Mouse (Mus musculus) thymus, postnatal 14 days (tissue): ENCODE measurements around the gene Necap2.
A peak's percentile ranks its signal among the peaks of the same experiment; 100 is the strongest.

Experiments used
- DNase-seq: peaks from one replicate; pipeline ENCODE4 v3.0.0; 2021

Necap2 gene

DNA sequence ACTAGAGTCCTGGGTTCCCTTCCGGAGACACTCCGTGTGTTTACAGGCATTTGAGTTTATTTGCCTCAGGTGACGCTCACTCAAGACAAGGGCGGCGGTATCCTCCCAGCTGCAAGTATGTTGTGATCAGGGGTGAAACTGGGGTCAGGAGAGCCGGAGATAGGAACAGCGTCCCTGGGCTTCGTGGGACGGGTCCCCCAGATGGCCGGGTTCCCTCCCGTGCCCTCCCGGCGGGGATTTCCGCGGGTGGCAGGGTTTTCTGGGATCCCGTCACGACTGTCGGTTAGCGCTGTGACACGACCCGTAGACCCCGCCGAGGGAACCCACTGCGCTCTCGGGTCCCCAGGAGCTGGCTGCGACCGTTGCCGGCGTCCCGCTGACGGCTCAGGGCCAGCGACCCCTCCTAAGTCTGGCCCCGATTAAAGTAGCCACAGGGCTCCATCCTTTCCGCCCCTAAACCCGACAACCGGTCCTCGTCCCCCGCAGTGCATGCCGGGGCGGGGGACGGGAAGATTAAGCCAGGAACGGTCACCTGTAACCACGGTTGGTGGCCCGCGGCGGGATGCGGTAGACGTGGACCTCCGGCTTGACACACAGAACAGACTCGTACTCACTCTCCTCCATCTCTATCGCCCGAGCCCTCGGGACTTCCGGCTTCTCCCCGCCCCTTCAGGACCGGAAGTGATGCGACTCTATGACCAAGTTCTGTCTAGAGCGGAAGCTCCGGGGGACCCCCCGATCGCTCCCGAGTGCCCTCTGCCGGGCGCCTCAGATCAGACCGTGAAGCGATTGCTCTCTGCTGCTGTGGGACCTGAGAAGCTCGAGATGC is at the start of gene Necap2:
TSS of gene Necap2 (minus strand) at position 677 of the 829 bp plus-strand sequence.
- peak; percentile 97 for DNase-seq

DNA sequence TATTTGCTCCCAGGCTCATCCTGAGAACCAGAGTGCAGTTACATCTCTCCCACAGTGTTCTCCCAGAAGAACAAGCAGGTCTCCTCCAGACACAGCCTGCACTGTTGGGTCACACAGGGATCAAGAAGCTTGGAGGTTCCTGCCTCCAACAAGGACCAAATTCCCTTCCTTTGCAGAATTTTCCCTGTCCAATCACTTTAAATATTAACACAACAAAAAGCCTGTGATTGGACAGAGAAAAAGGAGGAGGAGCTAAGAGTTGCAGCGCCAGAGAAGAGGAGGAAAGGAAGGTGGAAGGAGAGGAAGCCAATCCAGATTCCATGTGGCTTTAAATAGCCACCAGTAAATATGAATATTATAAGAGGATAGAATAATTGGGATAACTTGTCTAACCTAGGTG is 44.9 kb upstream of the Necap2 start:
- DNase-seq, result no peak

- no peak for DNase-seq
Observed at GRCm38 (mm10) chr4:141122663-141123062, 44.5 kb upstream of the Necap2 start.

DNA sequence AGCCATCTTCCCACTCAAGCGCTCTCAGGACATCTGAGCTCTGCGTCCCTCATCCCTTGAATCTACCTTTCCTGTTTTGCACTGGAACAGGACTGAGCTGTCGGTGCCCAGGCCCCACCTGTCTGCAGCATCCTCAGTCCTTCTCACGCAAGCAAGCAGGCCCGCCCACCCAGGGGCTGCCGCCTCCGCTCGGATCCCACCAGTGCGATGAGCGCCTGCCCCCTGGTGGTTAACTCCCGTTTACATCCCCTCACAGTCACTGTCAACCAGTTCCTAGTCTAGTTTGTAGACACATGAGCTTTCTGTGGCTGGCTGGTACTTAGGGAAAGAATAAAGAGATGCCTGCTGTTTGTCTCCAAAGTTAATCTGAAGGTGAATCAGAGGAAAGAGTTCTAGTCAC is 42.5 kb upstream of the Necap2 start:
- peak; percentile 79 for DNase-seq

- no peak for DNase-seq
Observed at GRCm38 (mm10) chr4:141118691-141119090, 40.5 kb upstream of the Necap2 start.

- no peak for DNase-seq
Observed at GRCm38 (mm10) chr4:141115398-141115797, 37.2 kb upstream of the Necap2 start.

GRCm38 (mm10) chr4:141114521-141114981 is 36.4 kb upstream of the Necap2 start:
- DNase-seq, result no peak

DNA sequence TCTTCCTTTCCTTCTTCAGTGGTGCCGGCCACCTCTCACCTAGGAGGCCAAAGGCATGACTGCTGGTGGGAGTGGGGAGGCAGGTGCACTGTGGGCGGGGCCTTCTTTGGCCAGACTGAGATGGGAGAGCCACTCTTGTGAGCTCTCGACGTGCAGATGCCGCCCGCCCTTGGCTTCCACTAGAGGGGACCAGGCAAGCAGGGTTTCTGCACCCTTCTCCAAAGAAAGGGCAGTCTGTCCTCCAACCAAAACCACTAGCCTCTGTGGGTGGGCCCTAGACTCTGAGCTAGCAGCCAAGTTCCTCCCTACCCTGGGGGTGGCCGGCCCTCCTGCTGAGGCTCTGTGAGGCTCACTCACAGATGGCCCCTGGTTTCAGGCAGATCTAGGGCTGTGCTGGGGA is 35.7 kb upstream of the Necap2 start:
- no peak for DNase-seq

- DNase-seq, result no peak
Observed at GRCm38 (mm10) chr4:141108196-141108732, 30.1 kb upstream of the Necap2 start.

- DNase-seq, result no peak
Observed at GRCm38 (mm10) chr4:141106526-141107183, 28.5 kb upstream of the Necap2 start.

- DNase-seq, result peak; percentile 17
Observed at GRCm38 (mm10) chr4:141101855-141102254, 23.7 kb upstream of the Necap2 start.

- no peak for DNase-seq
Observed at GRCm38 (mm10) chr4:141101291-141101690, 23.1 kb upstream of the Necap2 start.

GRCm38 (mm10) chr4:141099956-141100355 is 21.8 kb upstream of the Necap2 start:
- no peak for DNase-seq

GRCm38 (mm10) chr4:141098935-141099334 is 20.8 kb upstream of the Necap2 start:
- no peak for DNase-seq

DNA sequence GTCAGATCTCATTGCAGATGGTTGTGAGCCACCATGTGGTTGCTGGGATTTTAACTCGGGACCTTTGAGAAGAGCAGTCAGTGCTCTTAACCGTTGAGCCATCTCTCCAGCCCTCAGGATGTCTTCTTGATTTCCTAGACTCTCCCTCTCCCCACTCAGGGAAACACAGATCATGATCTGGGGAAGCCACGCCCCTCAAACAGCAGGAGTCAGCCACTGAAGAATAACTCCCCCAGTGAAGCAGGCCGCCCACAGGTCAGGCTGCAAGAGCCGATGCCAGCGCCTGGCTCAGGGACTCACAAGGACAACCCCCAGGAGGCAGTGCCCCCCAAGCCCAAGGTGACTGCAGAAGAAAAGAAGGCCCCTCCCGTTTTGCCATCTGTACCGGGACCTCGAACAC is 18.6 kb upstream of the Necap2 start:
- DNase-seq, result no peak

DNA sequence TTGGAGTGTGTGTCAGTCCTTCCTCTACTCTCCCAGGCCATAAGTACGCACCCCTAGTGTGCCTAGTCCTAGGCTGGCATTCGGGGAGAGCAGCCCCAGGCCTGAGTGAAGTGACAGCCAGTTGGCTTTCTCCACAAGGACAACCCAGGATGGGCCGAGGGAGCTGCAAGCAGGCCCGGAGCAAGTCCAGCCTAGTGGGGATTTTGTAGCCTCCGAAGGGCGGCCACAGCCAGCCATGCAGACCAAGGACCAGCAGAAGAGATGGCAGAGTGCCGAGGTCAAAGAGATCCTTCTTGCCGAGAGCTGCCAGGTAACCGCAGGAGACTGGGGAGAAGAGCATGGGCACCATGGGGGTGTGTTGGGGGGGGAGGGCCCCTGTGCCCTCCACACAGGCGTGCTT is 16.9 kb upstream of the Necap2 start:
- no peak for DNase-seq

- no peak for DNase-seq
Observed at GRCm38 (mm10) chr4:141088714-141089113, 10.6 kb upstream of the Necap2 start.

DNA sequence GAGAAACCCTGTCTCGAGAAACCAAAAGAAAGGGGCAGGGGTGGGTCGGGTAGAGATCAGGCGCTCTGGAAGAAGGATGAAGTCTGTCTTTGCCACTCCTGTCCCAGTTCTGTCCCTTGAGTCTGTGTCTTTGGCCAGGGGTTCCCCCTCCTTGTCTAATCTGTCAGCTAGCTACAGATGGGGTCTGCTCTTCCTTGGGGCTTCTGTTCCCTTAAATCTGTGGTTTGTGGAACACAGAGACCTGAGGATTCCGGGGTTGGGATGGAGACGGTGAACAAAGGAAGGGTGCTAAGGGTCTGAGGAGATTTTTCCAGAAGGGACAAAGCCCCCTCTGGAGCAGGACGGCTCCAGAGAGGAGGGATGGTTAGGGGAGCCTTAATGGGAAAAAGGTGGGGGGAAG is 9.9 kb upstream of the Necap2 start, which contains the start of gene Spata21:
TSS of gene Spata21 (plus strand) at position 301 of the 400 bp plus-strand sequence.
- DNase-seq, result no peak

DNA sequence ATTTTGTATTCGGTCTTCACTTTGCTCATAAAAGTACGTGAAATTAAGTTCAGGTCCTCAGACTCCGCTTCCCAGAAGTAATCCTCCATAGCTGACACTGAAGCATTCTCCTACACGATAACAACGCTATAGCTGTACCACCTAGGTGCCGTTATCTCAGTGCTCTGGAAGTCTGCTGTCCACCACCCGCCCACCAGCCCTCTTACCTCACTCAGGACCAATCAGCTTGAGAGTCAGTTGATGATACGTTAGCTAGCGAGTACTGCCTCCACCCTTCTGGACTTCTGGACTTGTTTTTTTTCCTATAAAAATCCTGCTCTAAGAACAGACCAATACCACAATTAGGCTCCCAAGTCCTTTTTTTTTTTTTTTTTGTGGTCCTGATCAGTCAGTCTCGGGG is 8.7 kb upstream of the Necap2 start:
- DNase-seq, result no peak

GRCm38 (mm10) chr4:141078510-141079137 is 467 bp upstream of the Necap2 start:
- DNase-seq, result no peak

DNA sequence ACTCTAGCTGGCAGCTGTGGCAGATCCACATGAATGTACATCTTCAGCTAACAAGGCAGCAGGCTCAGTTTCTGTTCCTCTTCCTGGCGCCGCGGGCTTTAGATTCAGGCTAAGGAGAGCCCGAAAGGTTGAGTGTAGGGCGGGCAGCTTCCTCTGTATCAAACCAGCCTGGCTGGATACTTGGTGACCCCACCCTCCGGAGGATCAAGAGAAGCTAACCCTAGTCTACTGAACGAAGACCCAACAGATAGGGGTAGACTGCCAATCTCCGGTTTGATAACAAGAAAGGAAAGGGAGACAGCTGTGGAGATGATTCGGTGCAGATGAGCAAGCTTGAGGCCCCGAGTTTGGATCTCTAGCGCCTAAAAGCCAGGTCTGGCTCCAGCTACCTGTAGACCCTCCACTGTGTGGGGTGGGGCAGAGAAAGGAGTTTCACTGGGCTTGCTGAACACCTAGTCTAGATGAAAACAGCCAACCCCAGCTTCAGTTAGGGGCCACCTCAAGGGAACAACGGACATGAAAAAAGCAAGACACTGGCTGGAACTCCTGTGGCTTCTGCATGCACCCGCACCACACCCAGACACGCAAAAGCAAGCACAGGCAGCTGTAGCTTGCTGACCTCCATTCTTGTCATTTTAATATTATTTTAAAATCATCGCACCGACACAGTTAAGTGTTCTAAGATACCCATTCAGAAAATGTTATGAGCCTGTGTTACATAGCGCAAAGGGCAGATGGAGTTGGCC is 1.2 kb downstream of the Necap2 start:
- DNase-seq, result no peak

- no peak for DNase-seq
Observed at GRCm38 (mm10) chr4:141074109-141074508, 4.0 kb downstream of the Necap2 start.

GRCm38 (mm10) chr4:141073661-141074060 is 4.5 kb downstream of the Necap2 start:
- no peak for DNase-seq
